In the genomic region with DNA sequence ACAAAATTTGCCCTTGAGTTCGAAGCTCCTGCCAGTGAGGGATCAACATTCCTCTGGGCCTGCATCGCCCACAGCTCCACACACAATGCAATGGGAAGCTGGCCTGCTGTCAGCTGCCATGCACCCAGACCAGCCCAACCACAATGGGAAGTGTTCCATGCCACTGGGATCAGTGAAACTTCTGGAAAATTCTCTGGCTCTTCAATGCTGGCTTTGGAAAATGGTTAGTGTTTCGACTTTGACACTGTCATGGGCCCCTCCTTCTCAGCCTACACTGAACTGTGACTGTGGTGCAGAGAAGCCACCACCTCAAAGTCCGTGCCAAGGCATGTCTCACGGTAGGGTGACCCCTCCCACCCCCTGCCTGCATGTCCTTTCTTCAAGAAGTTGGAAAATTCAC, we compare ENCODE assay signal across 16 mouse cellular contexts.
DNase-seq lines count a peak whose midpoint lies in the region; TF ChIP-seq lines count a peak whose summit lies in the region.
"Had no signal": no experiment of that assay in that cellular context is flagged by ENCODE, and none has a peak within 500 bp of the region (broad histone marks: within the 10 kb centered on the region; RNA-seq: fewer than 3 reads in every experiment).

No protein-coding gene starts in this region.

- intact Hi-C loops in gastrocnemius, adult 2 months (cut with DNase I) = no loop called here

- no peak for TF ChIP-seq CTCF in gastrocnemius, adult 2 months (IDR thresholded peaks at IDR 0.05)

- H3K27ac ChIP-seq in gastrocnemius, adult 2 months = peak overlapping the region; percentile 46
- H3K27ac ChIP-seq: midbrain, embryonic 15.5 days had no signal

- DNase-seq in gastrocnemius, adult 2 months = no peak
- no peak for DNase-seq in gastrocnemius, postnatal 25 days
- DNase-seq in 3T3-L1 (ENCODE audit: low read depth, low spot score) = peak; percentile 72
- DNase-seq in kidney, adult 18-20 months = peak; percentile 44
- peak; percentile 62 to 85 for DNase-seq in kidney, postnatal 25 days
- no peak for DNase-seq in right cerebral cortex, adult 18-20 months
- no peak for DNase-seq in frontal cortex, postnatal 36 days (ENCODE audit: low spot score in 2 of 2)
- DNase-seq in layer of hippocampus, adult 18-20 months (ENCODE audit: low spot score in 2 of 2) = no peak
- DNase-seq: adrenal gland, postnatal 10 days; B cell, adult 2 months; cerebellum, adult 9-11 months; gastrocnemius, postnatal 10 days; liver; lung, adult 2 months had no signal

- H3K4me3 ChIP-seq in gastrocnemius, adult 2 months = no peak overlapping the region
- H3K4me3 ChIP-seq: heart, embryonic 12.5 days; midbrain, embryonic 15.5 days had no signal

Comparison
In these comparisons a context has a peak if more than half of its experiments do, and no peak if none do; other contexts are left out.
1. DNase-seq: peak in 3T3-L1 (single experiment), kidney, adult 18-20 months (single experiment) and kidney, postnatal 25 days (2 of 2); none in gastrocnemius, adult 2 months (single experiment), gastrocnemius, postnatal 25 days (single experiment), right cerebral cortex, adult 18-20 months (single experiment), frontal cortex, postnatal 36 days (0 of 2) and layer of hippocampus, adult 18-20 months (0 of 2).